Mouse (Mus musculus) forebrain, embryonic 12.5 days (tissue): ENCODE results near the gene Cnot10. TPM values are rescaled to one million over a fixed set of nuclear protein-coding genes. Genes with fewer than 3 reads are reported as not detected.

Source experiments
- ATAC-seq: fragments of 200-750 bp; cut with Nextera tagmentation; 2 replicates; pipeline ENCODE4 v1.8.0; 2017; ENCODE audit warnings: moderate TSS enrichment; ENCODE audit not compliant: low FRiP score
- H3K27ac ChIP-seq: fragments of 300-500 bp; sonication (generic); 2 replicates; pipeline ENCODE4 v1.5.1; 2016; ENCODE audit warnings: mild to moderate bottlenecking
- H3K27me3 ChIP-seq: fragments of 300-500 bp; sonication (generic); 2 replicates; pipeline ENCODE4 v1.6.1; 2016; ENCODE audit warnings: mild to moderate bottlenecking
- H3K36me3 ChIP-seq: fragments of 300-500 bp; sonication (generic); replicated peaks from 2 replicates; pipeline ENCODE4 v1.6.1; 2016; ENCODE audit warnings: mild to moderate bottlenecking
- H3K4me1 ChIP-seq: fragments of 300-500 bp; sonication (generic); 2 replicates; pipeline ENCODE4 v1.6.1; 2016
- H3K4me2 ChIP-seq: fragments of 300-500 bp; sonication (generic); 2 replicates; pipeline ENCODE4 v1.6.1; 2016; ENCODE audit warnings: mild to moderate bottlenecking, moderate library complexity
- H3K4me3 ChIP-seq: fragments of 300-500 bp; sonication (generic); replicated peaks from 2 replicates; pipeline ENCODE4 v1.5.1; 2016; ENCODE audit warnings: mild to moderate bottlenecking
- H3K9ac ChIP-seq: fragments of 300-500 bp; sonication (generic); 2 replicates; pipeline ENCODE4 v1.6.1; 2016; ENCODE audit warnings: mild to moderate bottlenecking
- H3K9me3 ChIP-seq: fragments of 300-500 bp; sonication (generic); 2 replicates; pipeline ENCODE4 v1.6.1; 2016
- WGBS: fragments of 180-500 bp; shearing (Covaris S2); methylation state at CpG from one replicate; pipeline ENCODE4 v1.1.7; 2016; 5-methylcytosine and 5-hydroxymethylcytosine counted together
- polyA plus RNA-seq: library from polyadenylated mRNA; unstranded; fragments of >200 nt; fragmentation: Nextera tagmentation; extraction: Ambion mirVana; gene quantifications from 2 replicates; pipeline ENCODE4 v1.2.1, GENCODE M21; 2016

Cnot10 gene
- polyA plus RNA-seq, 1 experiment from 2014 or later: 70.6 TPM

DNA sequence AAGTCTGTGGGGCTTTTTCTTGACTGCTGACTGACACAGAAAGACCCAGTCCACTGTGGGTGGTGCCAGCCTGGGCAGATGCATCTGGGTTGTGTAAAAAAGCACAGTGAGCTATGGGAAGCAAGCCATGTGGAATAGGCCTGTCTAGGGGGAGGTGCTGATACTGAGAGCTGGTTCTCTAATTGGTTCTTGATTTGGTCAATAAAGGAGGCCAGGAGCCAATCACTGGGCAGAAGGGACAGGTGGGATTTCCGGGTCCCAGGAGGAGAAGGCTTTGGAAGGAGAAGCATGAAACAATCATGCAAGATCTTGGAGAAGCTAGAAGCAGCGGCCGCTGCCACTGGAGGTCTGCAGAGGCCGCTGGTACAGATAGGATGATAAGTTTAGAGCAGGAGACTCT is 27.4 kb downstream of the Cnot10 start:
- Histone ChIP-seq H3K4me2 (no peak overlapping the region), H3K4me1 (no peaks in the 10 kb centered on the region), H3K9me3 (no peaks in the 10 kb centered on the region), H3K36me3 (peaks cover 76% of the 10 kb centered on the region), H3K9ac (no peak overlapping the region), H3K27me3 (no peaks in the 10 kb centered on the region), H3K4me3 (no peak overlapping the region), H3K27ac (no peak overlapping the region)
- WGBS: 86% methylated on average over 4 of the region's 4 CpGs
- no peak for ATAC-seq

DNA sequence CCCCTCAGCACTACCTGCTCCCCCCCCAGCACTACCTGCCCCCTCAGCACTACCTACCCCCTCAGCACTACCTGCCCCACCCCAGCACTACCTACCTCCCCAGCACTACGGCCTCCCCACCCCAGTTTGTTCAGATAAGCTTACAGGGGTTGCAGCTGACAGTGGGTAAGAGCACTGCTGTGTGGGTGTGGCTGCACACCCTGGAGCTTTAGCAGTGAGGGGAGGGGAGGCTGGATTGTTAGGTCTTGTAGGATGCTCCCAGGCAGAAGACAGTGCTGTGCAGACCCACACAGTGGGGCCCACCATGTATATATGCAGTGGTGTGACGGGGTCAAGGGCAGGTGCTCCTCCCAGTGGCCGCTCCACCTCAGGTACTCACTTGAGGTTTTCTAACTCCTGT is 29.7 kb downstream of the Cnot10 start:
- Histone ChIP-seq H3K9ac (no peak overlapping the region), H3K4me3 (no peak overlapping the region), H3K4me2 (no peak overlapping the region), H3K9me3 (no peaks in the 10 kb centered on the region), H3K27me3 (no peaks in the 10 kb centered on the region), H3K36me3 (peaks cover 77% of the 10 kb centered on the region), H3K27ac (no peak overlapping the region), H3K4me1 (no peaks in the 10 kb centered on the region)
- ATAC-seq: no peak
- 100% methylated on average over 3 of the region's 3 CpGs for WGBS

DNA sequence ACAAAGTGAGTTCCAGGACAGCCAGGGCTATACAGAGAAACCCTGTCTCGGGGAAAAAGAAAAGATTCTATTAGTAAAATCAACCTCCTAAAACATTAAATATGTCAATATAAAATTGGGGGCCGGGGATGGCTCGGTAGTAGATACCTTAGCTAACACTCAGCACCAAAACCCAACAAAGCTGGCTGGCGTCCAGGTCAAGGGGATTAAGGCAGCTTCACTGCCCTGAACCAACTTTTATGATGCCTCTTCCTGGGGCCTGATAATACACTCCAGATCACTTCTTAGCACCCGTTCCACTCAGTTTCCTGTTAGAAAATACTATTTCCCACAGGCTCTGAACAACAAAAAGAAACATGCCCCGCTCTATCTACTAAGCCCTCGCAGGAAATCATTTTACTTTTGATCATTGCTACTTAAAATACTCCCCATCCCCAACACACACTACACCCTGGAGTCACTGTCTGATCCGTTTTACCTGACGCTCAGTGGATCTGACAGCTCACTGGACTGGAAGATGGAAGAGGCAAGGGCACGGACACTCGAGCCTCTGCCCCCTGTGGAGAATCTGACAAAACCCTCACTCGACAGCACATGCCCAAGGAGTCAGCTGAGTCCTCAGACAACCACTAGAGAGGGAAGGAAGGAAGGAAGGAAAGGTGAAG is 36.0 kb downstream of the Cnot10 start:
- Histone ChIP-seq H3K4me1 (no peaks in the 10 kb centered on the region), H3K9me3 (no peaks in the 10 kb centered on the region), H3K4me2 (no peak overlapping the region), H3K4me3 (no peak overlapping the region), H3K27me3 (no peaks in the 10 kb centered on the region), H3K36me3 (peaks cover 69% of the 10 kb centered on the region), H3K27ac (no peak overlapping the region), H3K9ac (no peak overlapping the region)
- ATAC-seq: no peak
- 67% methylated on average over 12 of the region's 12 CpGs for WGBS

DNA sequence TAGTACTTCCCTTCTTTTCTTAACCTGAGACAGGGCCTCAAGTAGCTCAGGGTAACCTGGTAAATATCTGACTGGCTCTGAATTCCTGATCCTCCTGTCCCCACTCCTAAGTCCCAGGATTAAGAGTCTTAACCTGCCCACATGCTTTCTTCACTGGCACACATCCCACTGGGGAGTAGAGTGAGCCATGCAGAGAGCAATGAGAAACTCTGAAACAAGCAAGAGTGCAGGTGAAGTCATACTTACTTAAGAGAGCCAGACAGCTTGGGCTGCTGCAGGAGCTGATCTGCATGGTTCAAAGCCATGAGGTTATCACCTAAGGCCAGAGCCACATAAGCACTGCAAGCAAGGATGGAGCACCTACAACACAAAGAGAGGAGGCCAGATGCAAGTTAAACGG is 38.9 kb downstream of the Cnot10 start:
- no peak overlapping the region for H3K4me2 ChIP-seq
- H3K4me1 ChIP-seq: no peaks in the 10 kb centered on the region
- WGBS: 47% methylated on average over 1 of the region's 1 CpGs
- peaks cover 79% of the 10 kb centered on the region for H3K36me3 ChIP-seq
- H3K27ac ChIP-seq: no peak overlapping the region
- no peak for ATAC-seq
- H3K9ac ChIP-seq: no peak overlapping the region
- no peaks in the 10 kb centered on the region for H3K27me3 ChIP-seq
- no peaks in the 10 kb centered on the region for H3K9me3 ChIP-seq
- H3K4me3 ChIP-seq: no peak overlapping the region

DNA sequence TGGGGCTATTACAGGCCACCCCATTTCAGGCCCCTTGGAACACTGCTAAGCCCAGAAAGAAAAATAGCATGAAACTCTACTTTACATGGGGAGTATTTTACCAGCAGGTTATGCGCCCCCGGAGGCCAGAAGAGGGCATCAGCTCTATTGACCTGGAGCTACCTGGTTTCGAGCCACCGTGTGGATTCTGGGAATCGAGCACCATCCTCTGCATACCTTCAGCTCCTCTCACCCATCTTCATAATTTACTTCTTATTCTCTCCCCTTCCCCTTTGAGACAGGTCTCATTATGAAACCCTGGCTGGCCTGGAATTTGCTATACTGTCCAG is 55.0 kb downstream of the Cnot10 start:
- H3K36me3 ChIP-seq: peaks cover 42% of the 10 kb centered on the region
- H3K27me3 ChIP-seq: no peaks in the 10 kb centered on the region
- H3K4me3 ChIP-seq: no peak overlapping the region
- H3K4me2 ChIP-seq: peak overlapping the region; percentile 64
- peaks cover 13% of the 10 kb centered on the region for H3K4me1 ChIP-seq
- no peak overlapping the region for H3K9ac ChIP-seq
- H3K27ac ChIP-seq: peak overlapping the region; percentile 78; the same call in 1 of the 2 replicates
- no peak for ATAC-seq
- no peaks in the 10 kb centered on the region for H3K9me3 ChIP-seq
- 33% methylated on average over 5 of the region's 5 CpGs for WGBS

DNA sequence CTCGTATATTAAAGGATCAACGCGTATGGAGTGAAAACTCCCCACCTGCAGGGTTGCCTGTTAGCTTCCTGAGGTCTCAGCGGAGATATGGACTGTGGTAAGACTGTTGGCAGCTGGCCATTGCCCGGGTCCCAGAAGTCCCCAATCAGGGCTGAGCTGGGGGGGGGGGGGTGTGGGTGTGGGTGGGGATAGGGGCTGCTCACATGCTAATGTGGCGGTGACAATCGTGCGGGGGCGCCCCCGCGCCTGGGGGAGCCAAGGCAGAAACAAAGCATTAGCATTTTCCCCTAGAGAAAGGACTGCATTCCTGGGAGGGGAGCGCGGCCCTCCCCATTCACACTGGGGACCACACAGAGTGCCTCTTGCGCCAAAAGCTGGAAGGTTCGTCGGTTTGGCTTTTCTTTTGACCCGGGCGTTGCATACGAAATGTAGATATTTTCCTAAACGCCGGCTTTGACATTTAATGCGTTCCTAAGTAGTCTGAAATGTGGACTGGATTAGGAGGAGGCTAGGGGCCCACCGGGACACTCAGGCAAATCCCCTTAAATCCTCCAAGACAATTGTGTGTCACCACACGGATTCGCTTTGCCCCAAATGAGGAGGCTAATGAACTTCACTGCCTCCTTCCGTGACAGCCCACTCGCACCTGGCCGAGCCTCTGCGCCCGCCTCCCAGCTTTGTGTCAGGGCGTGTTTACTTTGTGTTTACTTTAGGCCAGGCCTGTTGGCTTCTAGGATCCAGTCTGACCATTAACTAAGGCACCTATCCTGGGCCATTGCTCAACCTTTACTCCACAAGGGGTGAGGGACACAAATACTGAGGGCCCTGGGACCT is 55.6 kb downstream of the Cnot10 start:
- peak overlapping the region; percentile 78 for H3K27ac ChIP-seq
- H3K9me3 ChIP-seq: no peaks in the 10 kb centered on the region
- peak overlapping the region; percentile 44 for H3K9ac ChIP-seq
- H3K4me3 ChIP-seq: peak overlapping the region; percentile 32
- peaks cover 37% of the 10 kb centered on the region for H3K36me3 ChIP-seq
- peak overlapping the region; percentile 64 for H3K4me2 ChIP-seq
- 1% methylated on average over 31 of the region's 31 CpGs for WGBS
- peak; percentile 81 for ATAC-seq
- peaks cover 13% of the 10 kb centered on the region for H3K4me1 ChIP-seq
- H3K27me3 ChIP-seq: no peaks in the 10 kb centered on the region

DNA sequence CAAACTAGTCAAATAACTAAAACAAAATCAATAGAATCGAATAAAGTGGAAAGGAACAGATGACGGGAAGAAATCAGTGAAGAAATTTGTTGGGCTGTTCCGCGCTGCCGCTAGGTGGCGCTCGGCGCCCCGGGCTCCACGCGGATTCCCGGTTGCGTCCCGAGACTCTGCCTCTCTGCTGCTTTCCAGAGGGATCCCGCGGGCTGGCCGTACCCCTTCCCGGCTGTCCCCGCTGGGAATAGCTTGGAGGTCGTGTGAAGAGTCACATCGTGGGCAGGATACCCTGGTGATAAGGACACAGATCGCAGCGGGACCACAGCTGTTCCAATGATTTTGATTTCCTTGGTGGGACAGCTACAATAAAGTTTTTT is 56.2 kb downstream of the Cnot10 start:
- peaks cover 13% of the 10 kb centered on the region for H3K4me1 ChIP-seq
- peak overlapping the region; percentile 64 for H3K4me2 ChIP-seq
- H3K4me3 ChIP-seq: peak overlapping the region; percentile 32
- ATAC-seq: peak; percentile 82
- WGBS: 1% methylated on average over 23 of the region's 23 CpGs
- no peaks in the 10 kb centered on the region for H3K9me3 ChIP-seq
- peaks cover 30% of the 10 kb centered on the region for H3K36me3 ChIP-seq
- H3K27me3 ChIP-seq: no peaks in the 10 kb centered on the region
- peak overlapping the region; percentile 78 for H3K27ac ChIP-seq
- peak overlapping the region; percentile 44 for H3K9ac ChIP-seq

DNA sequence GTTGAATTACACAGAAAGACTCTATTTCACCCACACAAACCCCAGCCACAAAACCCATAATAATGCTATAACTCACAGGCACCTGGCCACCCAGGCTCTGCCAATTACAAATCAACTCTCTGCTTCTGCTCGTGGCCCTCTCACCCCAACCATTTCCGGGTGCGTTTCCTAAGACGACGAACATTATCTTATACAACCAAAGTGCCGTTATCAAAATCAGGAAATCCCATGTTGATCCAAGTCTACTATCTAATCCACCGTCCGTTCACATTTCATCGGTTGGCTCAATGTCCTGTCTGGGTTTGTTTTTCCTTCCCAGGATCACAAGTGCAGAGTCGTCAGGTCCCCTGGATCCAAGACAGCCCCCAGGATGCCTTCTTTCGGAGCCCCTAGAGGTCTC is 61.3 kb downstream of the Cnot10 start:
- Histone ChIP-seq H3K36me3 (no peaks in the 10 kb centered on the region), H3K4me3 (no peak overlapping the region), H3K9me3 (no peaks in the 10 kb centered on the region), H3K4me2 (no peak overlapping the region), H3K27me3 (no peaks in the 10 kb centered on the region), H3K4me1 (no peaks in the 10 kb centered on the region), H3K9ac (no peak overlapping the region), H3K27ac (no peak overlapping the region)
- WGBS: 89% methylated on average over 11 of the region's 11 CpGs
- no peak for ATAC-seq

DNA sequence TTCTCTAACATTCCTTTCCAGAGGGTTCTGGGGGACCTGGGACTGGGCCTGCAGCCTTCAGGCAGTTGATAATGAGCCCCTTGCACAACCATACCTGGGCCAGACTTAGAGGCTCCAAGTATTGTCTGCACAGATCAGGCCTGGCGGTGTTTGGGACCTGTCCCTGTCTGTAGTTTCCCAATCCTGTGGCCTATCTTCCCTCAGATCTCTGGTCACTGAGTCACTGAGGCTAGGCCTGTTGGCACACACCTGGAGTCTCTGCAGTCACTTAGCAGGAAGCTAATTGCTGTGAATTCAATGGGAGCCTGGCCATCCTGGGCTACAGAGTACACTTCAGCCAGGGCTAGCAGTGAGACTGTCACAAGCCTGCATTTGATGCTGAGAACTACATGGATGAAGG is 64.0 kb downstream of the Cnot10 start:
- Histone ChIP-seq H3K27ac (no peak overlapping the region), H3K9me3 (no peaks in the 10 kb centered on the region), H3K36me3 (no peaks in the 10 kb centered on the region), H3K9ac (no peak overlapping the region), H3K4me2 (no peak overlapping the region), H3K4me3 (no peak overlapping the region), H3K4me1 (no peaks in the 10 kb centered on the region), H3K27me3 (no peaks in the 10 kb centered on the region)
- 95% methylated on average over 1 of the region's 1 CpGs for WGBS
- ATAC-seq: no peak

DNA sequence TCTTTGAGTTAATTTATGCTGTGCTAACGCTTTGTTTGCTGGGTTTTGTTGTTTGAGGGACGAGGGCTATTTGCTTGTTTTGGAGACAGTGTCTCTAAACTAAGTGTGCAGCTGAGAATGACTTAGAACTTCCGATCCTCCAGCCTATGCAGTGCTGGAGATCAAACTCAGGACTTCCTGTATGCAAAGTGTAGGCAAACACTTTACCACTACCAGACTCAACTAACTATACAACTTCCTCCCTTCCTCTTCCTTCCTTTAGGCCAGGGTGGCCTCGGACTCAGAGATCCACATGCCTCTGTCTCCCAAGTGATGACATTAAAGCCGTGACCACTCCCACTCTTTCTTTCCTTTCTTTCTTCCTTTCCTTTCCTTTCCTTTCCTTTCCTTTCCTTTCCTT is 66.5 kb downstream of the Cnot10 start:
- no peak for ATAC-seq
- Histone ChIP-seq H3K4me3 (no peak overlapping the region), H3K27me3 (no peaks in the 10 kb centered on the region), H3K4me2 (no peak overlapping the region), H3K9me3 (no peaks in the 10 kb centered on the region), H3K9ac (no peak overlapping the region), H3K36me3 (no peaks in the 10 kb centered on the region), H3K4me1 (no peaks in the 10 kb centered on the region), H3K27ac (no peak overlapping the region)
- WGBS: 72% methylated on average over 5 of the region's 5 CpGs

DNA sequence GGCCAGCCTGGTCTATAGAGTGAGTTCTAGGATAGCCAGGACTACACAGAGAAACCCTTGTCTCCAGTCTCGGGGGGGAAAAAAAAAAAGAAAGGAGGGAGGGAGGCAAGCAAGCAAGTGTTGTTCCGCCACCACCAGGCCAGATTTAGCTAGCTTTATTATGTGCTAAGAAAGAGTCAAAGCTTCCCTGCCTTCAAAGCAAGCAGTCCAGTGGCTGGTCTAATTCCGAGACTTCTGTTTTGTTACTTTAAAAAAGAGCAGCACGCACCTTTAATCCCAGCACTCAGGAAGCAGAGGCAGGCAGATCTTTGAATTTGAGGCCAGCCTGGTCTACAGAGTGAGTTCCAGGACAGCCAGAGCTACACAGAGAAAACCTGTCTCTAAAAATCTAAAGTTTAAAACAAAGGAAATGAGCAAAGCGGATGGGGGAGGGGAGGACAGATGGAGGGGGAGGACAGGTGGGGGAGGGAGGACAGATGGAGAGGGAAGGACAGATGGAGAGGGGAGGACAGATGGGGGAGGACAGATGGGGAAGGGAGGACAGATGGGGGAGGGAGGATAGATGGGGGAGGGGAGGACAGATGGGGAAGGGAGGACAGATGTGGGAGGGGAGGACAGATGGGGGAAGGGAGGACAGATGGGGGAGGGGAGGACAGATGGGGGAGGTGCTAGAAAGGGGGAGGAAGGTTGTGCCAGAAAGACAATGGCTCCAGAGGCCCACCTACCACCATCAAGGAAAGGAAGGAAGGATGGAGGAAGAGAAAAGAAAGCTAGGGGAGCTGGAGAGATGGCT is 71.1 kb downstream of the Cnot10 start:
- Histone ChIP-seq H3K9me3 (no peaks in the 10 kb centered on the region), H3K27ac (no peak overlapping the region), H3K4me2 (no peak overlapping the region), H3K36me3 (no peaks in the 10 kb centered on the region), H3K27me3 (peaks cover 12% of the 10 kb centered on the region), H3K4me3 (no peak overlapping the region), H3K9ac (no peak overlapping the region), H3K4me1 (peaks cover 9% of the 10 kb centered on the region)
- ATAC-seq: no peak
- 82% methylated on average over 5 of the region's 5 CpGs for WGBS

DNA sequence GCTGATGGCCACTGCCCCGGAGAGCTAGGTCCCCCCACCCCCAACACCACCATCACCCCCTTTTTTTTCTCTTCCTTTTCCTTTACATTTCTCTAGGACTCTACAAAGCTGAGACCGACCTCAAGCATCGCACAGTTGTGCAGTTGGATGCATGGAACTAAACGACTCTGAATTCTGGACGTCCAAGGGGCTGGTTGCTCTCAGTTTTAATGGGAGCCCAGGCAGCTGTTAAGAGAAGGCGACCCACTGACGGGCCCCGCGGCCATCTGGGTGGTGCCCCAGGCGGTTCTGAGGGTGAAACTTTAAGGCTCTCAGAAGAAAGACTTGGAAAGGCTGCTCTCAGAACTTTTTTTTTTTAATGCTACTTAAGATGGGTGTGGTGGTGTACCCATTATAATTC is 75.3 kb downstream of the Cnot10 start:
- H3K4me1 ChIP-seq: peaks cover 39% of the 10 kb centered on the region
- no peaks in the 10 kb centered on the region for H3K36me3 ChIP-seq
- H3K27ac ChIP-seq: no peak overlapping the region
- H3K4me3 ChIP-seq: peak overlapping the region; percentile 52
- peaks cover 53% of the 10 kb centered on the region for H3K27me3 ChIP-seq
- ATAC-seq: no peak
- H3K9me3 ChIP-seq: no peaks in the 10 kb centered on the region
- WGBS: 1% methylated on average over 10 of the region's 10 CpGs
- peak overlapping the region; percentile 89 for H3K4me2 ChIP-seq
- peak overlapping the region; percentile 57 for H3K9ac ChIP-seq
